ENCODE assay signal across 8 mouse cellular contexts in the genomic region with DNA sequence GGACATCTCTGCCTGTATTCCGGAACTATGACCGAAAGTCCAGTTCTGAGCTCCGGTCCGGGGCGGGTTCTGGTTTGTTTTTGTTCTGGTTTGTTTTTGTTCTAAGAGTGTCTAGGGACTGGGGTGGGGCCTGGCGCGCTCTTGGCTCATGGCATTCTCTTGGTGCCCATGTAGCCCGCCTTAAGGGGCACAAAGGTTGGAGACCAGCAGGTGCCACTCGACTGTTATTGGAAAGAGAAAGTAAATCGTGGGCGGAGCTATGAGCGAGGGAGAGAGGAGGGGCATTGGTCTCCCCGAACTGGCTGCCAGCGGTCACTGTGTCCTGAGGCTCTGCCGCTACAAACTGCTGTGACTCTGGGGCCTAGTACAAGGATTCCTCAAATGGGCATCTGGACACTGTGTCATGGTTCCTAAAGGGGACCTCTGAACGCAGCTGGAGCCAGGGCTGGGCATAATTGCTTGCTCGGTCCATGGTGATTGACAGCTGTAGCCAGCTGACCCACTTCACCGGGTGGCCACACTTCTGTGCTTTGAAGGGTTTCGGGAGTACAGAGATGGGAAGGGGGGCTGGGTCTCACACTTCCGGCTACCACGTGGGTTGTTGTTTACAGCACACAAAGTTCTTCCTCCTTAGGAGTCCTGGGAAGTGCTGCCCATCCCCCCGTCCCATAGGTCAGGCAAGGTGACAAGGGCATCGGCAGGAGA. TPM values are rescaled to one million over a fixed set of nuclear protein-coding genes. Genes with fewer than 3 reads are reported as not detected.
DNase-seq lines count a peak whose midpoint lies in the region; ATAC-seq and TF ChIP-seq lines count a peak whose summit lies in the region.

No protein-coding gene starts in this region.

- H3K9ac ChIP-seq in forebrain, embryonic 15.5 days (replicated peaks): peak overlapping the region; percentile 85
- H3K9ac ChIP-seq in hindbrain, embryonic 11.5 days (ENCODE audit: low read depth, low read length): peak overlapping the region; percentile 66
- H3K9ac ChIP-seq in limb, embryonic 14.5 days (ENCODE audit: low read depth, low read length, severe bottlenecking): peak overlapping the region; percentile 56
- H3K9ac ChIP-seq in midbrain, embryonic 13.5 days (replicated peaks): peak overlapping the region; percentile 76
- H3K9ac ChIP-seq in stomach, embryonic 16.5 days (ENCODE audit: low read length): peak overlapping the region; percentile 81

- peak overlapping the region; percentile 88 for H3K4me3 ChIP-seq in left cerebral cortex, adult 2 months
- peak overlapping the region; percentile 91 for H3K4me3 ChIP-seq in brown adipose tissue, adult 24 weeks (ENCODE audit: insufficient read depth, low read depth, low read length)
- H3K4me3 ChIP-seq in forebrain, embryonic 15.5 days: peak overlapping the region; percentile 88
- peak overlapping the region; percentile 53 for H3K4me3 ChIP-seq in hindbrain, embryonic 11.5 days (ENCODE audit: low read depth, low read length)
- H3K4me3 ChIP-seq in limb, embryonic 14.5 days (replicated peaks; ENCODE audit: low read length): peak overlapping the region; percentile 57
- peak overlapping the region; percentile 68 for H3K4me3 ChIP-seq in midbrain, embryonic 13.5 days (replicated peaks)
- peak overlapping the region; percentile 70 for H3K4me3 ChIP-seq in stomach, embryonic 16.5 days (replicated peaks; ENCODE audit: low read length)

- H3K4me1 ChIP-seq in brown adipose tissue, adult 24 weeks (ENCODE audit: control insufficient read depth, insufficient read depth, insufficient read length, low read length): peaks cover 24% of the 10 kb centered on the region
- H3K4me1 ChIP-seq in forebrain, embryonic 15.5 days: peaks cover 20% of the 10 kb centered on the region
- no peaks in the 10 kb centered on the region; the same call in 1 of the 2 replicates for H3K4me1 ChIP-seq in hindbrain, embryonic 11.5 days (replicated peaks; ENCODE audit: control insufficient read depth, insufficient read depth, low read length)
- H3K4me1 ChIP-seq in limb, embryonic 14.5 days (ENCODE audit: control insufficient read depth, insufficient read depth, low read length): 0 out of 2 replicates have a peak, but pooled peaks cover 6% of the 10 kb centered on the region
- H3K4me1 ChIP-seq in midbrain, embryonic 13.5 days (replicated peaks): peaks cover 19% of the 10 kb centered on the region
- peaks cover 11% of the 10 kb centered on the region for H3K4me1 ChIP-seq in stomach, embryonic 16.5 days (ENCODE audit: control insufficient read depth, insufficient read depth, low read length)

- peaks cover 13% of the 10 kb centered on the region for H3K27me3 ChIP-seq in forebrain, embryonic 15.5 days
- H3K27me3 ChIP-seq in hindbrain, embryonic 11.5 days (ENCODE audit: control insufficient read depth, insufficient read depth, low read length): peaks cover 16% of the 10 kb centered on the region
- H3K27me3 ChIP-seq in limb, embryonic 14.5 days (ENCODE audit: control insufficient read depth, insufficient read depth, low read length): peaks cover 2% of the 10 kb centered on the region
- peaks cover 20% of the 10 kb centered on the region for H3K27me3 ChIP-seq in midbrain, embryonic 13.5 days
- peaks cover 2% of the 10 kb centered on the region; the same call in 1 of the 2 replicates for H3K27me3 ChIP-seq in stomach, embryonic 16.5 days (ENCODE audit: control insufficient read depth, insufficient read depth, low read length)

- 2% methylated on average over 23 of the region's 23 CpGs for WGBS in forebrain, embryonic 15.5 days
- under 1% methylated on average over 23 of the region's 23 CpGs for WGBS in hindbrain, embryonic 11.5 days
- WGBS in limb, embryonic 14.5 days: 1% methylated on average over 23 of the region's 23 CpGs
- 2% methylated on average over 23 of the region's 23 CpGs for WGBS in midbrain, embryonic 13.5 days
- WGBS in stomach, embryonic 16.5 days: 2% methylated on average over 23 of the region's 23 CpGs

- TF ChIP-seq CTCF in left cerebral cortex, adult 2 months (IDR thresholded peaks at IDR 0.05): no peak

- peaks cover 25% of the 10 kb centered on the region for H3K36me3 ChIP-seq in forebrain, embryonic 15.5 days
- H3K36me3 ChIP-seq in hindbrain, embryonic 11.5 days (ENCODE audit: control insufficient read depth, insufficient read depth, low read length): 0 out of 2 replicates have a peak, but pooled peaks cover 2% of the 10 kb centered on the region
- peaks cover 24% of the 10 kb centered on the region for H3K36me3 ChIP-seq in limb, embryonic 14.5 days (ENCODE audit: control insufficient read depth, insufficient read depth, low read length)
- H3K36me3 ChIP-seq in midbrain, embryonic 13.5 days: peaks cover 30% of the 10 kb centered on the region
- H3K36me3 ChIP-seq in stomach, embryonic 16.5 days (ENCODE audit: control insufficient read depth, insufficient read depth, low read length): peaks cover 15% of the 10 kb centered on the region; the same call in 1 of the 2 replicates

- intact Hi-C loops in left cerebral cortex, adult 2 months (cut with DNase I): no loop called here

- H3K9me3 ChIP-seq in forebrain, embryonic 15.5 days: no peaks in the 10 kb centered on the region
- no peaks in the 10 kb centered on the region for H3K9me3 ChIP-seq in hindbrain, embryonic 11.5 days (ENCODE audit: control insufficient read depth, low read length)
- H3K9me3 ChIP-seq in limb, embryonic 14.5 days (ENCODE audit: control insufficient read depth, low read length): no peaks in the 10 kb centered on the region
- no peaks in the 10 kb centered on the region for H3K9me3 ChIP-seq in midbrain, embryonic 13.5 days
- H3K9me3 ChIP-seq in stomach, embryonic 16.5 days (replicated peaks; ENCODE audit: control insufficient read depth, low read length): no peaks in the 10 kb centered on the region

- no peak for TF ChIP-seq POLR2A in limb, embryonic 14.5 days (IDR thresholded peaks at IDR 0.05; ENCODE audit: borderline replicate concordance, extremely low read depth, insufficient read depth, insufficient read length)

- ATAC-seq in forebrain, embryonic 15.5 days (replicated peaks): peak; percentile 18
- peak; percentile 30 for ATAC-seq in hindbrain, embryonic 11.5 days (ENCODE audit: low FRiP score)
- no peak for ATAC-seq in limb, embryonic 14.5 days (ENCODE audit: low FRiP score, low read depth)
- peak; percentile 40 for ATAC-seq in midbrain, embryonic 13.5 days
- ATAC-seq in stomach, embryonic 16.5 days (ENCODE audit: insufficient read depth, low FRiP score): peak; percentile 25

- H3K4me2 ChIP-seq in forebrain, embryonic 15.5 days (replicated peaks): peak overlapping the region; percentile 97
- H3K4me2 ChIP-seq in hindbrain, embryonic 11.5 days (replicated peaks; ENCODE audit: low read depth, low read length): peak overlapping the region; percentile 82
- peak overlapping the region; percentile 92 for H3K4me2 ChIP-seq in limb, embryonic 14.5 days (replicated peaks; ENCODE audit: low read depth, low read length, severe bottlenecking)
- peak overlapping the region; percentile 89 for H3K4me2 ChIP-seq in midbrain, embryonic 13.5 days (replicated peaks)
- H3K4me2 ChIP-seq in stomach, embryonic 16.5 days (ENCODE audit: low read depth, low read length): peak overlapping the region; percentile 89

- H3K27ac ChIP-seq in left cerebral cortex, adult 2 months: peak overlapping the region; percentile 76
- H3K27ac ChIP-seq in brown adipose tissue, adult 24 weeks (replicated peaks; ENCODE audit: low read depth, low read length): peak overlapping the region; percentile 97
- H3K27ac ChIP-seq in forebrain, embryonic 15.5 days (replicated peaks): peak overlapping the region; percentile 72
- H3K27ac ChIP-seq in hindbrain, embryonic 11.5 days (ENCODE audit: low read depth, low read length): 0 out of 2 replicates have a peak overlapping the region, but pooled peaks have one; percentile 45
- no peak overlapping the region for H3K27ac ChIP-seq in limb, embryonic 14.5 days (replicated peaks; ENCODE audit: low read depth, low read length)
- peak overlapping the region; percentile 68 for H3K27ac ChIP-seq in midbrain, embryonic 13.5 days
- H3K27ac ChIP-seq in stomach, embryonic 16.5 days (ENCODE audit: low read length): peak overlapping the region; percentile 76

- DNase-seq in left cerebral cortex, adult 2 months (ENCODE audit: extremely low spot score in 1 of 2, low spot score in 2 of 2): no peak
- no peak for DNase-seq in left cerebral cortex, adult 8-10 months (ENCODE audit: low spot score in 2 of 2)
- peak; percentile 64 for DNase-seq in hindbrain, embryonic 11.5 days (ENCODE audit: low spot score)
- no peak for DNase-seq in limb, embryonic 14.5 days (ENCODE audit: low spot score)

RNA-seq across cellular contexts. Expression of gene Pnpla2, which starts 0.8 kb away (rescaled TPM):
- total RNA-seq in left cerebral cortex, adult 2 months (2021): 10 to 100 TPM; 26.0 to 31.7 TPM
- total RNA-seq in left cerebral cortex, adult 8-10 months (2022): 10 to 100 TPM; 21.2 to 32.6 (median 27.2) TPM
- 2,152 and 2,404 TPM in 2 replicates for polyA plus RNA-seq in brown adipose tissue, adult 24 weeks (2012; ENCODE audit: insufficient read depth, insufficient read length, missing spikeins)
- polyA plus RNA-seq in forebrain, embryonic 15.5 days (2015; fragmentation: Nextera tagmentation; extraction: Ambion mirVana): 21.5 and 22.0 TPM in 2 replicates
- polyA plus RNA-seq in hindbrain, embryonic 11.5 days (2014; fragmentation: Nextera tagmentation; extraction: Ambion mirVana): 13.7 and 14.2 TPM in 2 replicates
- 14.8 and 16.4 TPM in 2 replicates for polyA plus RNA-seq in limb, embryonic 14.5 days (2012; rRNA removed)
- 14.5 and 14.8 TPM in 2 replicates for polyA plus RNA-seq in limb, embryonic 14.5 days (2014; fragmentation: Nextera tagmentation; extraction: Ambion mirVana)
- polyA plus RNA-seq in midbrain, embryonic 13.5 days (2015; fragmentation: Nextera tagmentation; extraction: Ambion mirVana): 16.2 and 19.2 TPM in 2 replicates
- 34.0 and 38.5 TPM in 2 replicates for polyA plus RNA-seq in stomach, embryonic 16.5 days (2015; fragmentation: Nextera tagmentation; extraction: Ambion mirVana)

RNA-seq across cellular contexts. Expression of gene Cracr2b, which starts 5.1 kb away (rescaled TPM):
- total RNA-seq in left cerebral cortex, adult 2 months (2021): 1 to 10 TPM; 3.7 to 5.1 TPM
- 1 to 10 TPM; 3.9 to 5.4 (median 4.4) TPM for total RNA-seq in left cerebral cortex, adult 8-10 months (2022)
- 9.8 and 11.8 TPM in 2 replicates for polyA plus RNA-seq in brown adipose tissue, adult 24 weeks (2012; ENCODE audit: insufficient read depth, insufficient read length, missing spikeins)
- 5.0 and 8.5 TPM in 2 replicates for polyA plus RNA-seq in forebrain, embryonic 15.5 days (2015; fragmentation: Nextera tagmentation; extraction: Ambion mirVana)
- 4.4 and 4.5 TPM in 2 replicates for polyA plus RNA-seq in hindbrain, embryonic 11.5 days (2014; fragmentation: Nextera tagmentation; extraction: Ambion mirVana)
- 11.9 and 12.1 TPM in 2 replicates for polyA plus RNA-seq in limb, embryonic 14.5 days (2012; rRNA removed)
- 8.3 and 8.8 TPM in 2 replicates for polyA plus RNA-seq in limb, embryonic 14.5 days (2014; fragmentation: Nextera tagmentation; extraction: Ambion mirVana)
- polyA plus RNA-seq in midbrain, embryonic 13.5 days (2015; fragmentation: Nextera tagmentation; extraction: Ambion mirVana): 6.8 TPM in 2 replicates
- 21.4 and 25.3 TPM in 2 replicates for polyA plus RNA-seq in stomach, embryonic 16.5 days (2015; fragmentation: Nextera tagmentation; extraction: Ambion mirVana)

RNA-seq across cellular contexts. Expression of gene Rplp2, which starts 8.6 kb away (rescaled TPM):
- 100 to 1,000 TPM; 552 to 567 TPM for total RNA-seq in left cerebral cortex, adult 2 months (2021)
- total RNA-seq in left cerebral cortex, adult 8-10 months (2022): 100 to 1,000 TPM; 524 to 612 (median 563) TPM
- 1,680 and 2,099 TPM in 2 replicates for polyA plus RNA-seq in brown adipose tissue, adult 24 weeks (2012; ENCODE audit: insufficient read depth, insufficient read length, missing spikeins)
- polyA plus RNA-seq in forebrain, embryonic 15.5 days (2015; fragmentation: Nextera tagmentation; extraction: Ambion mirVana): 820 and 834 TPM in 2 replicates
- polyA plus RNA-seq in hindbrain, embryonic 11.5 days (2014; fragmentation: Nextera tagmentation; extraction: Ambion mirVana): 870 and 939 TPM in 2 replicates
- polyA plus RNA-seq in limb, embryonic 14.5 days (2012; rRNA removed): 909 and 1,375 TPM in 2 replicates
- 1,364 and 1,396 TPM in 2 replicates for polyA plus RNA-seq in limb, embryonic 14.5 days (2014; fragmentation: Nextera tagmentation; extraction: Ambion mirVana)
- 787 and 794 TPM in 2 replicates for polyA plus RNA-seq in midbrain, embryonic 13.5 days (2015; fragmentation: Nextera tagmentation; extraction: Ambion mirVana)
- polyA plus RNA-seq in stomach, embryonic 16.5 days (2015; fragmentation: Nextera tagmentation; extraction: Ambion mirVana): 1,060 and 1,250 TPM in 2 replicates

RNA-seq across cellular contexts. Expression of gene Cd151, which starts 11.4 kb away (rescaled TPM):
- 10 to 100 TPM; 30.7 to 31.4 TPM for total RNA-seq in left cerebral cortex, adult 2 months (2021)
- 10 to 100 TPM; 30.2 to 35.5 (median 33.4) TPM for total RNA-seq in left cerebral cortex, adult 8-10 months (2022)
- 223 and 257 TPM in 2 replicates for polyA plus RNA-seq in brown adipose tissue, adult 24 weeks (2012; ENCODE audit: insufficient read depth, insufficient read length, missing spikeins)
- polyA plus RNA-seq in forebrain, embryonic 15.5 days (2015; fragmentation: Nextera tagmentation; extraction: Ambion mirVana): 15.9 and 18.6 TPM in 2 replicates
- 40.1 and 57.9 TPM in 2 replicates for polyA plus RNA-seq in hindbrain, embryonic 11.5 days (2014; fragmentation: Nextera tagmentation; extraction: Ambion mirVana)
- 100 and 125 TPM in 2 replicates for polyA plus RNA-seq in limb, embryonic 14.5 days (2012; rRNA removed)
- polyA plus RNA-seq in limb, embryonic 14.5 days (2014; fragmentation: Nextera tagmentation; extraction: Ambion mirVana): 44.2 and 44.4 TPM in 2 replicates
- 15.4 and 19.9 TPM in 2 replicates for polyA plus RNA-seq in midbrain, embryonic 13.5 days (2015; fragmentation: Nextera tagmentation; extraction: Ambion mirVana)
- polyA plus RNA-seq in stomach, embryonic 16.5 days (2015; fragmentation: Nextera tagmentation; extraction: Ambion mirVana): 39.1 and 40.3 TPM in 2 replicates

RNA-seq across cellular contexts. Expression of gene Pidd1, which starts 11.9 kb away (rescaled TPM):
- total RNA-seq in left cerebral cortex, adult 2 months (2021): 1 to 10 TPM in 1 of 2 experiments, under 1 TPM in 1; 0.93 to 1.2 TPM
- total RNA-seq in left cerebral cortex, adult 8-10 months (2022): 1 to 10 TPM in 3 of 4 experiments, under 1 TPM in 1; 0.88 to 2.5 (median 1.3) TPM
- polyA plus RNA-seq in brown adipose tissue, adult 24 weeks (2012; ENCODE audit: insufficient read depth, insufficient read length, missing spikeins): 0.58 and 0.75 TPM in 2 replicates
- 7.8 and 9.5 TPM in 2 replicates for polyA plus RNA-seq in forebrain, embryonic 15.5 days (2015; fragmentation: Nextera tagmentation; extraction: Ambion mirVana)
- polyA plus RNA-seq in hindbrain, embryonic 11.5 days (2014; fragmentation: Nextera tagmentation; extraction: Ambion mirVana): 8.3 and 8.6 TPM in 2 replicates
- 25.0 and 43.0 TPM in 2 replicates for polyA plus RNA-seq in limb, embryonic 14.5 days (2012; rRNA removed)
- 6.9 and 8.2 TPM in 2 replicates for polyA plus RNA-seq in limb, embryonic 14.5 days (2014; fragmentation: Nextera tagmentation; extraction: Ambion mirVana)
- 6.3 and 7.1 TPM in 2 replicates for polyA plus RNA-seq in midbrain, embryonic 13.5 days (2015; fragmentation: Nextera tagmentation; extraction: Ambion mirVana)
- polyA plus RNA-seq in stomach, embryonic 16.5 days (2015; fragmentation: Nextera tagmentation; extraction: Ambion mirVana): 7.6 and 8.2 TPM in 2 replicates

Comparison
In these comparisons a context has a peak if more than half of its experiments do, and no peak if none do; other contexts are left out.
1. RNA of gene Pnpla2, which starts 0.8 kb away (polyA plus RNA-seq): 2,152 to 2,404 TPM in brown adipose tissue, adult 24 weeks; 34.0 to 38.5 TPM in stomach, embryonic 16.5 days, 21.5 to 22.0 TPM in forebrain, embryonic 15.5 days, 16.2 to 19.2 TPM in midbrain, embryonic 13.5 days, 14.5 to 16.4 TPM in limb, embryonic 14.5 days and 13.7 to 14.2 TPM in hindbrain, embryonic 11.5 days; every median in the first group is over 10 times any median in the second.
2. Peak in every context shown above with its lines, with median percentiles within 50 percentile points of each other: H3K4me3 ChIP-seq, H3K4me2 ChIP-seq and H3K9ac ChIP-seq.